Mouse (Mus musculus): ENCODE results near the gene Ttc9b. TPM values are rescaled to one million over a fixed set of nuclear protein-coding genes. Genes with fewer than 3 reads are reported as not detected.

The Ttc9b gene
- total RNA-seq, 1 experiment, result 0.54 TPM

DNA sequence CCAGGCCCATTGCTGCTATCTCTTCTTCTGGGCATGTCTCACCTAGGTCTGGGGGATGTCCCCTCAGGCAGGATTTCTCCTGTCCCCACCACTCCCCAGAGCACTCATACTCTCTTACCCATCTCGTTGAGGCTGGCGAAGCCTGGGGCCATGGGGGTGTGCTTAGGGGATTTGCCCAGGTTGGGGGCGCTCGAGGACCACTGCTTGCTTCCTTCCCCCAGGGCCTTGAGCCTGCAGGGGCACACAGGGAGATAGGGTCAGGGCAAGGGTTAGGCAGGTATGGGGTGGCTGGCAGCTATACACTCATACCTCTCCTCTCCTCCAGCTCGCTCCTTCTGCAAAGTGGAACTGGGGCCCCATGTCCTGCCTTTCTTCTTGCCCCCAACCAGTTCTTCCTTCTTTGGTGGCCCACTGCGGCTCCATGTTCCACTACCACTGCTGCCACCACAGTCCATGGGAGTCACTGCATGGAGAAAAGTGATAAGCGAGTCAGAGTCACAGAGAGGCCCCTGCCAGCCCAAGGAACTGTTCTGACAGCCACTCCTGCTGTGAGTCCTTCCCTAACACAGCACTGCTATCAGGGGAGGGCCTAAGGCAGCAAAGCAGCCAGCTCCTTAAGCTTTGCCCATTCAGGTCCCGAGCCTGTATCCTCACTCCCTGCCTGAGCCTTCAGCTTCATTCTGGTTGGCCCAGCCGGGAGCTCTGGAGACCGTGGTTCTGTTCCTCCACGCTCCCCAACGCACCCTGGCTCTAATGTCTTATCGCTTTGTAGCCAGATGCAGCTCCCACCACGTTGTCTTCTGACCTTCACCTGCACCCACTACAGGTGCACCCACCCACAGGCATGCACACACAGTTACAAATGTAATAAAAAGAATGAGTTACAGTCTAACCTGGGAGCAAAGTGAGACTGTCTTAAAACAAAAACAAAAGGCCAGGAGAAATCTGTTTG lies 5.3 kb downstream of the Ttc9b start:
- Histone ChIP-seq H3K9me3 (ENCODE audit: control insufficient read depth, insufficient read depth, low read depth, low read length) (no peaks in the 10 kb centered on the region), H3K4me1 (ENCODE audit: control insufficient read depth in 2 of 2, insufficient read depth in 2 of 2, low read length in 2 of 2, poor library complexity in 1 of 2) (peaks cover 0 to 5% of the 10 kb centered on the region in 2 experiments; a peak in 1 of 4 replicates), H3K36me3 (ENCODE audit: control insufficient read depth, insufficient read depth, low read length, poor library complexity, severe bottlenecking) (no peaks in the 10 kb centered on the region), H3K9ac (ENCODE audit: insufficient read depth, low read depth, low read length, poor library complexity, severe bottlenecking) (no peak overlapping the region), H3K4me3 (ENCODE audit: insufficient read depth in 1 of 2, low read depth in 1 of 2, low read length in 2 of 2, poor library complexity in 1 of 2, severe bottlenecking in 1 of 2) (peak overlapping the region in 1 of 2 experiments; percentile 48; a peak in 1 of 4 replicates), H3K27ac (ENCODE audit: insufficient read depth, low read depth, low read length, poor library complexity, severe bottlenecking) (no peak overlapping the region)
- in situ Hi-C loops (cut with MboI; ENCODE audit: low sequenced_read_pairs in 2 of 2, unreplicated experiment in 2 of 2), result loop anchor here in 1 of 2 experiments (10.0 kb wide), 1 partner anchor 66 kb away; no protein-coding TSS in a partner anchor
- TF ChIP-seq ZC3H11A (IDR thresholded peaks at IDR 0.05; ENCODE audit: borderline replicate concordance, low read depth, low read length) (no peak), ZNF384 (IDR thresholded peaks at IDR 0.05; ENCODE audit: low read depth, low read length) (no peak), HCFC1 (IDR thresholded peaks at IDR 0.05; ENCODE audit: borderline replicate concordance, insufficient read depth, low read length) (no peak), CHD2 (IDR thresholded peaks at IDR 0.05; ENCODE audit: low read depth, low read length) (no peak), MAFK (IDR thresholded peaks at IDR 0.05; ENCODE audit: insufficient read depth, low read depth, low read length) (no peak)
- no peak for DNase-seq (ENCODE audit: low read depth, low spot score)

DNA sequence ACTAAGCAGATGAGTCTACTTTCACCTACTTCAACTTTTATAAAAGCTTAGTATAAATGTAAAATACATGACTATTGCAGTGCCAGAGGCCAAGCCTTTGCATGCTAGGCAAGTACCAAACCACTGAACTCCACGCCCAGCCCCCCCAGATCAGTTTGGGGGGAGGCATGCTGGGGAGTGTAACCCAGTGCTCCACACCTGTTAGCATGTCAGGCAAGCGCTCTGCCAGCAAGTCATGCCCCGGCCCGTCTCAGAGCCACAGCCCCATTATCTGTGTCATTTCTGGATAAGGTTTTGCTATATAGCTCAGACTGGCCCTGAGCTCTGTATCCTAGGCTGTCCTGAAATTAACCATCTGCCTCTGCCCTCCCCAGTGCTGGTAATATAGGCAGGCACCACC lies 8.3 kb downstream of the Ttc9b start:
- H3K27ac ChIP-seq (ENCODE audit: insufficient read depth, low read depth, low read length, poor library complexity, severe bottlenecking), result no peak overlapping the region
- H3K9ac ChIP-seq (ENCODE audit: insufficient read depth, low read depth, low read length, poor library complexity, severe bottlenecking), result no peak overlapping the region
- no peaks in the 10 kb centered on the region for H3K36me3 ChIP-seq (ENCODE audit: control insufficient read depth, insufficient read depth, low read length, poor library complexity, severe bottlenecking)
- DNase-seq (ENCODE audit: low read depth, low spot score), result no peak
- no peaks in the 10 kb centered on the region for H3K9me3 ChIP-seq (ENCODE audit: control insufficient read depth, insufficient read depth, low read depth, low read length)
- peaks cover 0 to 5% of the 10 kb centered on the region in 2 experiments; a peak in 1 of 4 replicates for H3K4me1 ChIP-seq (ENCODE audit: control insufficient read depth in 2 of 2, insufficient read depth in 2 of 2, low read length in 2 of 2, poor library complexity in 1 of 2)
- in situ Hi-C loops (cut with MboI; ENCODE audit: low sequenced_read_pairs in 2 of 2, unreplicated experiment in 2 of 2), result no loop called here
- H3K4me3 ChIP-seq (ENCODE audit: insufficient read depth in 1 of 2, low read depth in 1 of 2, low read length in 2 of 2, poor library complexity in 1 of 2, severe bottlenecking in 1 of 2), result no peak overlapping the region
- TF ChIP-seq ZNF384 (IDR thresholded peaks at IDR 0.05; ENCODE audit: low read depth, low read length) (no peak), MAFK (IDR thresholded peaks at IDR 0.05; ENCODE audit: insufficient read depth, low read depth, low read length) (no peak), HCFC1 (IDR thresholded peaks at IDR 0.05; ENCODE audit: borderline replicate concordance, insufficient read depth, low read length) (no peak), CHD2 (IDR thresholded peaks at IDR 0.05; ENCODE audit: low read depth, low read length) (no peak)

DNA sequence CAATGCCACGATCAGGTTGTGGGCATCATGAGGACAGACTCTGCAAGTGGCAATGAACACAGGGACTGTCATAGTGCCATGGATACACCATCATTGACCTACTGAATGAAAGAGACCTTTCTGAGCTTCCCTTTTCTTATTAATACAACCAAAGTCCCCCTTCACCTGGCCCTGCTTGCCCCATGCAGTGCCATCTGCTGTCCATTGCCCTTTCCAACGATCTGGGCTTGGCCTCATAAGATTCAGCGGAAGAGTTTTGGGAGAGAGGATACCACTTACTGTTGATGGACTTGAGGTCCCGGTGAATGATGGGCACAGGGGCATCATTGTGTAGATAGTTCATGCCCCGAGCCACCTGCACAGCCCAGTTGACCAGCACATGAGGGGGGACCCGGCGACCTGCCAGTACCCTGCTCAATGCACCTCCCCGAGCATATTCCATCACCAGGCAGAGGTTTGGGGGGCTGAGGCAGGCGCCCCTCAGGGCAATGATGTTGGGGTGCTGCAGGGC lies 19.4 kb downstream of the Ttc9b start:
- Histone ChIP-seq H3K36me3 (ENCODE audit: control insufficient read depth, insufficient read depth, low read length, poor library complexity, severe bottlenecking) (no peaks in the 10 kb centered on the region; the same call in 1 of the 2 replicates), H3K9ac (ENCODE audit: insufficient read depth, low read depth, low read length, poor library complexity, severe bottlenecking) (peak overlapping the region; percentile 89; the same call in 1 of the 2 replicates), H3K4me3 (ENCODE audit: insufficient read depth in 1 of 2, low read depth in 1 of 2, low read length in 2 of 2, poor library complexity in 1 of 2, severe bottlenecking in 1 of 2) (peak overlapping the region; percentile 77 to 89), H3K27ac (ENCODE audit: insufficient read depth, low read depth, low read length, poor library complexity, severe bottlenecking) (no peak overlapping the region), H3K9me3 (ENCODE audit: control insufficient read depth, insufficient read depth, low read depth, low read length) (no peaks in the 10 kb centered on the region), H3K4me1 (ENCODE audit: control insufficient read depth in 2 of 2, insufficient read depth in 2 of 2, low read length in 2 of 2, poor library complexity in 1 of 2) (peaks cover 0 to 7% of the 10 kb centered on the region in 2 experiments; a peak in 2 of 4 replicates)
- in situ Hi-C loops (cut with MboI; ENCODE audit: low sequenced_read_pairs in 2 of 2, unreplicated experiment in 2 of 2), result no loop called here
- no peak for TF ChIP-seq MAFK (IDR thresholded peaks at IDR 0.05; ENCODE audit: insufficient read depth, low read depth, low read length)
- DNase-seq (ENCODE audit: low read depth, low spot score), result no peak

DNA sequence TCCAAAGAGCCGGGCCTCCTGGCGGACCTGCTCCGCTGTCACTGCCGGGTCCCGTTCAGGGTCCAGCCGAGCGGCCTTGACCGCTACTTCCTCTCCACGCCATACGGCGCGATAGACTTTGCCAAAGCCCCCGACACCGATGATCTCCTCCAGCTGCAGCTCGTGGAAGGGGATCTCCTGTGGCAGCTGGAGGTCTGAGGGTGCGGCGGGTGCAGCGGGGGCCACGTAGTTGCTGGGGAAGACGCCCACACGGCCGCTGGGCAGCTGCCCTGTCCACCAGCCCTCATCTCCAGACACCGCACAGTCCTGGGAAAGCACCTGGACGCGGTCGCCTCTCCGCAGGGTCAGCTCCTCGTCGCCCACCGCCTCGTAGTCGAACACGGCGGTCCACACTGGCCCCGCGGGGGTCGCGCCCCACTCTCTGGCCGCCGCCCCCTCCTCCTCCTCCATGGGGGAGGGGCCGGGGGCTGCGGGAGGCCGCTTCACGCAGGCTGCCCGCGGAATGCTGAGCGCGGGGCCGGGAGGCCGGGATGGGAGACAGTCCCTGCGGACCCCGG lies 19.9 kb downstream of the Ttc9b start:
- in situ Hi-C loops (cut with MboI; ENCODE audit: low sequenced_read_pairs in 2 of 2, unreplicated experiment in 2 of 2), result no loop called here
- no peaks in the 10 kb centered on the region for H3K9me3 ChIP-seq (ENCODE audit: control insufficient read depth, insufficient read depth, low read depth, low read length)
- peak overlapping the region; percentile 77 to 89 for H3K4me3 ChIP-seq (ENCODE audit: insufficient read depth in 1 of 2, low read depth in 1 of 2, low read length in 2 of 2, poor library complexity in 1 of 2, severe bottlenecking in 1 of 2)
- H3K27ac ChIP-seq (ENCODE audit: insufficient read depth, low read depth, low read length, poor library complexity, severe bottlenecking), result peak overlapping the region; percentile 43; the same call in 1 of the 2 replicates
- TF ChIP-seq ZNF384 (IDR thresholded peaks at IDR 0.05; ENCODE audit: low read depth, low read length), result no peak
- no peak for TF ChIP-seq ZC3H11A (IDR thresholded peaks at IDR 0.05; ENCODE audit: borderline replicate concordance, low read depth, low read length)
- TF ChIP-seq CHD2 (IDR thresholded peaks at IDR 0.05; ENCODE audit: low read depth, low read length), result no peak
- TF ChIP-seq HCFC1 (IDR thresholded peaks at IDR 0.05; ENCODE audit: borderline replicate concordance, insufficient read depth, low read length), result no peak
- no peak for TF ChIP-seq MAFK (IDR thresholded peaks at IDR 0.05; ENCODE audit: insufficient read depth, low read depth, low read length)
- H3K9ac ChIP-seq (ENCODE audit: insufficient read depth, low read depth, low read length, poor library complexity, severe bottlenecking), result peak overlapping the region; percentile 89
- H3K4me1 ChIP-seq (ENCODE audit: control insufficient read depth in 2 of 2, insufficient read depth in 2 of 2, low read length in 2 of 2, poor library complexity in 1 of 2), result peaks cover 0 to 7% of the 10 kb centered on the region in 2 experiments; a peak in 2 of 4 replicates
- DNase-seq (ENCODE audit: low read depth, low spot score), result no peak
- no peaks in the 10 kb centered on the region; the same call in 1 of the 2 replicates for H3K36me3 ChIP-seq (ENCODE audit: control insufficient read depth, insufficient read depth, low read length, poor library complexity, severe bottlenecking)

Data from ES-E14 (cell line).